Mouse (Mus musculus) heart, embryonic 16.5 days (tissue): ENCODE results near the gene Nt5c1b. TPM values are rescaled to one million over a fixed set of nuclear protein-coding genes. Genes with fewer than 3 reads are reported as not detected.

ENCODE experiments used
- ATAC-seq: fragments of 200-750 bp; cut with Nextera tagmentation; replicated peaks from 2 replicates; pipeline ENCODE4 v1.8.0; 2017; ENCODE audit warnings: moderate number of reproducible peaks; ENCODE audit not compliant: insufficient read depth, low FRiP score; ENCODE audit errors: extremely low read depth
- H3K27ac ChIP-seq: fragments of 300-500 bp; sonication (generic); 2 replicates; pipeline ENCODE4 v1.5.1; 2014; ENCODE audit warnings: mild to moderate bottlenecking, low read length, control low read depth, moderate library complexity
- H3K27me3 ChIP-seq: fragments of 300-500 bp; sonication (generic); 2 replicates; pipeline ENCODE4 v1.6.1; 2014; ENCODE audit warnings: low read length, mixed read lengths; ENCODE audit not compliant: control insufficient read depth, insufficient read depth
- H3K36me3 ChIP-seq: fragments of 300-500 bp; sonication (generic); 2 replicates; pipeline ENCODE4 v1.6.1; 2014; ENCODE audit not compliant: control insufficient read depth, insufficient read depth
- H3K4me1 ChIP-seq: fragments of 300-500 bp; sonication (generic); 2 replicates; pipeline ENCODE4 v1.6.1; 2014; ENCODE audit warnings: low read length, mixed read lengths; ENCODE audit not compliant: control insufficient read depth, insufficient read depth
- H3K4me2 ChIP-seq: fragments of 300-500 bp; sonication (generic); 2 replicates; pipeline ENCODE4 v1.6.1; 2014; ENCODE audit warnings: low read depth, mild to moderate bottlenecking, control low read depth, low read length
- H3K4me3 ChIP-seq: fragments of 300-500 bp; sonication (generic); 2 replicates; pipeline ENCODE4 v1.5.1; 2014; ENCODE audit warnings: mild to moderate bottlenecking, control low read depth, low read length
- H3K9ac ChIP-seq: fragments of 300-500 bp; sonication (generic); 2 replicates; pipeline ENCODE4 v1.6.1; 2014; ENCODE audit warnings: low read length, control low read depth
- H3K9me3 ChIP-seq: fragments of 300-500 bp; sonication (generic); replicated peaks from 2 replicates; pipeline ENCODE4 v1.6.1; 2016; ENCODE audit warnings: low read length; ENCODE audit not compliant: control insufficient read depth
- WGBS: fragments of 180-500 bp; shearing (Covaris S2); extraction: QIAGEN DNeasy Blood & Tissue Kit; methylation state at CpG from one replicate; pipeline ENCODE4 v1.1.7; 2014; 5-methylcytosine and 5-hydroxymethylcytosine counted together
- polyA plus RNA-seq: library from polyadenylated mRNA; unstranded; fragments of >200 nt; fragmentation: Nextera tagmentation; extraction: Ambion mirVana; gene quantifications from 2 replicates; pipeline ENCODE4 v1.2.1, GENCODE M21; 2015

Nt5c1b gene
- 0.13 TPM in 1 of 2 replicates, not detected in the other for polyA plus RNA-seq

GRCm38 (mm10) chr12:10369673-10370072, at the start of gene Nt5c1b:
Gene Nt5c1b (plus strand): TSS chr12:10369973.
- WGBS = 71% methylated on average over 3 of the region's 3 CpGs
- ATAC-seq = no peak
- Histone ChIP-seq H3K4me2 (no peak within 1 kb of the TSS), H3K27ac (no peak within 1 kb of the TSS), H3K27me3 (no peaks in the 10 kb centered on the region), H3K9ac (no peak within 1 kb of the TSS), H3K36me3 (no peaks in the 10 kb centered on the region), H3K4me3 (no peak within 1 kb of the TSS), H3K9me3 (no peaks in the 10 kb centered on the region), H3K4me1 (no peaks in the 10 kb centered on the region)

GRCm38 (mm10) chr12:10327651-10328050, 42.1 kb upstream of the Nt5c1b start:
- H3K4me1 ChIP-seq = no peaks in the 10 kb centered on the region
- WGBS = 68% methylated on average over 10 of the region's 10 CpGs
- no peak overlapping the region for H3K4me2 ChIP-seq
- H3K36me3 ChIP-seq = no peaks in the 10 kb centered on the region
- no peak overlapping the region for H3K9ac ChIP-seq
- no peak for ATAC-seq
- H3K27me3 ChIP-seq = no peaks in the 10 kb centered on the region
- H3K27ac ChIP-seq = no peak overlapping the region
- H3K9me3 ChIP-seq = no peaks in the 10 kb centered on the region
- H3K4me3 ChIP-seq = no peak overlapping the region

- H3K27ac ChIP-seq = no peak overlapping the region
- 89% methylated on average over 2 of the region's 2 CpGs for whole genome bisulfite sequencing
- H3K9ac ChIP-seq = no peak overlapping the region
- no peak for ATAC-seq
- H3K4me1 ChIP-seq = no peaks in the 10 kb centered on the region
- no peaks in the 10 kb centered on the region for H3K36me3 ChIP-seq
- H3K4me3 ChIP-seq = no peak overlapping the region
- H3K4me2 ChIP-seq = no peak overlapping the region
- no peaks in the 10 kb centered on the region for H3K9me3 ChIP-seq
- no peaks in the 10 kb centered on the region for H3K27me3 ChIP-seq
Observed at GRCm38 (mm10) chr12:10329460-10329859, 40.3 kb upstream of the Nt5c1b start.

- Histone ChIP-seq H3K9me3 (no peaks in the 10 kb centered on the region), H3K27ac (no peak overlapping the region), H3K36me3 (no peaks in the 10 kb centered on the region), H3K4me2 (no peak overlapping the region), H3K9ac (no peak overlapping the region), H3K4me3 (no peak overlapping the region), H3K27me3 (no peaks in the 10 kb centered on the region), H3K4me1 (no peaks in the 10 kb centered on the region)
- ATAC-seq = no peak
- WGBS = 66% methylated on average over 5 of the region's 5 CpGs
Observed at GRCm38 (mm10) chr12:10340604-10341003, 29.2 kb upstream of the Nt5c1b start.

- Histone ChIP-seq H3K9ac (no peak overlapping the region), H3K9me3 (no peaks in the 10 kb centered on the region), H3K4me3 (no peak overlapping the region), H3K4me1 (no peaks in the 10 kb centered on the region), H3K27ac (no peak overlapping the region), H3K36me3 (no peaks in the 10 kb centered on the region), H3K4me2 (no peak overlapping the region), H3K27me3 (no peaks in the 10 kb centered on the region)
- 50% methylated on average over 3 of the region's 3 CpGs for WGBS
- ATAC-seq = no peak
Observed at GRCm38 (mm10) chr12:10350706-10351105, 19.1 kb upstream of the Nt5c1b start.

GRCm38 (mm10) chr12:10357756-10358155, 12.0 kb upstream of the Nt5c1b start:
- H3K4me3 ChIP-seq = no peak overlapping the region
- H3K27ac ChIP-seq = no peak overlapping the region
- WGBS = 53% methylated on average over 6 of the region's 6 CpGs
- H3K9ac ChIP-seq = no peak overlapping the region
- H3K36me3 ChIP-seq = no peaks in the 10 kb centered on the region
- ATAC-seq = no peak
- no peaks in the 10 kb centered on the region for H3K9me3 ChIP-seq
- no peaks in the 10 kb centered on the region for H3K27me3 ChIP-seq
- no peak overlapping the region for H3K4me2 ChIP-seq
- H3K4me1 ChIP-seq = no peaks in the 10 kb centered on the region

GRCm38 (mm10) chr12:10390671-10391441, 21.1 kb downstream of the Nt5c1b start, which contains the start of gene Rdh14:
Gene Rdh14 (plus strand): TSS chr12:10390772.
- ATAC-seq = peak; percentile 98
- peak within 1 kb of the TSS; percentile 99 for H3K27ac ChIP-seq
- H3K36me3 ChIP-seq = peaks cover 8% of the 10 kb centered on the region
- H3K9me3 ChIP-seq = no peaks in the 10 kb centered on the region
- peak within 1 kb of the TSS; percentile 99 for H3K9ac ChIP-seq
- no peaks in the 10 kb centered on the region for H3K27me3 ChIP-seq
- peaks cover 6% of the 10 kb centered on the region for H3K4me1 ChIP-seq
- peak within 1 kb of the TSS; percentile 66 for H3K4me2 ChIP-seq
- peak within 1 kb of the TSS; percentile 90 for H3K4me3 ChIP-seq
- WGBS = under 1% methylated on average over 53 of the region's 53 CpGs

- H3K4me3 ChIP-seq = no peak overlapping the region
- WGBS = 80% methylated on average over 1 of the region's 1 CpGs
- no peak overlapping the region for H3K4me2 ChIP-seq
- peaks cover 2% of the 10 kb centered on the region; the same call in 1 of the 2 replicates for H3K36me3 ChIP-seq
- H3K9me3 ChIP-seq = no peaks in the 10 kb centered on the region
- H3K27ac ChIP-seq = no peak overlapping the region
- H3K4me1 ChIP-seq = no peaks in the 10 kb centered on the region
- no peaks in the 10 kb centered on the region for H3K27me3 ChIP-seq
- H3K9ac ChIP-seq = no peak overlapping the region
- ATAC-seq = no peak
Observed at GRCm38 (mm10) chr12:10400788-10401187, 31.0 kb downstream of the Nt5c1b start.

- H3K4me1 ChIP-seq = no peaks in the 10 kb centered on the region
- no peaks in the 10 kb centered on the region for H3K36me3 ChIP-seq
- H3K4me3 ChIP-seq = no peak overlapping the region
- no peak overlapping the region for H3K4me2 ChIP-seq
- H3K9ac ChIP-seq = no peak overlapping the region
- H3K9me3 ChIP-seq = no peaks in the 10 kb centered on the region
- no peak overlapping the region for H3K27ac ChIP-seq
- H3K27me3 ChIP-seq = no peaks in the 10 kb centered on the region
- 64% methylated on average over 9 of the region's 9 CpGs for WGBS
- no peak for ATAC-seq
Observed at GRCm38 (mm10) chr12:10402421-10403115, 32.8 kb downstream of the Nt5c1b start.
